Mouse (Mus musculus) liver, adult (tissue): Measurements from ENCODE around the gene 2010300C02Rik.

Experiments
- GATA4 ChIP-seq: IDR thresholded peaks from 2 replicates; pipeline ENCODE4 v1.6.1; 2014; ENCODE audit warnings: mild to moderate bottlenecking, low read length; ENCODE audit not compliant: insufficient replicate concordance

2010300C02Rik gene

DNA sequence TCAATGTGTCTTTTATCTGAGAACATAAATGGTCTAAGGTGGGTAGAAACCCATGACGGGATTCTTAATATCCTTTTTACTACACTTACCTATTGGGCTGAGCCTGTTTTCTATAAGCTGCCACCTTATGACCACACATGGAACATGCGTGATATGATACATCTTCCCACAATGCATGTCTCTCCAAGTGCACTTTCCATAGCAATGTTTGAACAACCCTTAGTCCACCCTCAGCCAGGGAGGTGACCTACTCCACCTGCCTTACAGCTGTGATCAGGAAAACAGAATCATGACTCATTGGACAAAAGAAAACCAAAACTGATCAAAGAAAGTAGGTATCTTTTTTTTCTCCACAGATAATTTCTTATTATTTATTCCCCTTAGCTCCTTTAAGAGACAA is 63.9 kb downstream of the 2010300C02Rik start:
- TF ChIP-seq GATA4 = no peak

DNA sequence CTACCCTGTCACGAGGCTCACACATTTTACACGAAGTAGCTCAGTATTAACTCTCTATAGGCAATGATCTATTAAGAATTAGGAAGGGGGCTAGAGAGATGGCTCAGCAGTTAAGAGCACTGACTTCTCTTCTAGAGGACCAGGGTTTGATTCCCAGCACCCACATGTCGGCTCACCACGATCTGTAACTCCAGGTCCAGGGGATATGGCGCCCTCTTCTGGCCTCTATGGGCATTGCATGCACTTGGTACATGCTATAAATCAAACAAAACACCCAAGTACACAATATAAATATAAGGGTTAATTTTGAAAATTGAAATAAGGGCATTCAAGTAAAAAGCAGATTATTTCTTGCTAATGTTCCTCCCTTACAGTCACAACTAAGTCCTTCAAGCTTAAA is 65.9 kb downstream of the 2010300C02Rik start:
- TF ChIP-seq GATA4 = no peak

DNA sequence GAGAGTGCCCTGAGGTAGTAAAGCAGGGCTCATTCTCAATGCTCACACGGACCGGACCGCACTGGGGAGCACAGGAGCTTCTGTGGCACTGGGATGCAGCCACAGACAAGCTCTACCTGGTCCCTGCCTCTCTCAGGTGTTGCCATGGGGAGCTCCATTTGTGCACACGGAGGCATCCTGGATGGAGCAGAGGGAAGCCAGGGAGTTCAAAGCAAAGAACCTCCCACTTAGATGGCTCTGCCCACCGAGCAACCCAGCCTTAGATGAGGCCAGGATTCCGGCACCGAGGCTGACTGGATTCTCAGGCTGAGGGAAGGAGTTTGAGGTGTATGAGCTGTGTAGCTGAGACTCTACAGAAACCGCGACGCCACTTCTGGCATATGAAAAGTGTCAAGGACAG is 72.8 kb downstream of the 2010300C02Rik start:
- no peak for TF ChIP-seq GATA4

DNA sequence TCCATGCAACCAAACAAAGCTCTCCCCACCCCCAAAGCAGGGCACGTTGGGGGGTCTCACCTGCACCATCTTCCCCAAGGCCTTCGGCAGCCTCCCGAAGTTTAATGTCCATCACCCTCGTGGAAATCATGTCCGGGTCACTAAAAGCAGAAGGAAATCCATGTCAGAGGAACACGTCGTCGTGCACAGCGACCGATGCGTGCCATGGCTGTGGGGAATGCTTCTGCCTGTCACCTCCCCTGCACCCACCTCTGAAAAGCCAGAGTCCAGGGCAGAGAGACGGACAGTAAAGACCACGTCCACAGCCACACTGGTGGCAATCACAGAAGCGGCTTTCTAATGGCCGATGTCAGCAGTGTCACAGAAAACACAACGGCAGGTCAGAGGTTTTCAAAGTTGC is 75.4 kb downstream of the 2010300C02Rik start:
- TF ChIP-seq GATA4 = no peak

- TF ChIP-seq GATA4 = no peak
Measured at GRCm38 (mm10) chr1:37643794-37644365, 76.0 kb downstream of the 2010300C02Rik start.

GRCm38 (mm10) chr1:37641361-37641760 is 78.5 kb downstream of the 2010300C02Rik start:
- TF ChIP-seq GATA4 = no peak

DNA sequence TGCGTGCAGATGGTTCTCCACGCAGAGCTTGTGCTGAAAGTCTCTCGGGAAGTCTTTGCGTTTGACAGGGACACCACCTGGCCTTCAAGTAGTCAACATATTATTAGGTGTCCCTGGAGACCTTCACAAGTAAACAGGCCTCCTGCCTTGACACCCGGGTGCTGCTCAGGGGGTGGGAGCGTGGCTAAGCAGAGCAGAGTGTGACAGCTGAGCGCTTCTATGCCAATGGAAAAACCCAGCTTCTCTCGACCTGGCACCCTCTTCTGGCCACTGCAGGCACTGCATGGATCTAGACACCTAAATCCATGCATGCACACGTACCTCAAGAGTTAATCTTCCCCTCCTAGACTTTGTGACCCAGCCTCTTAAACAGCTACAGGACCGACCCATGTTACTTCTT is 80.8 kb downstream of the 2010300C02Rik start:
- no peak for TF ChIP-seq GATA4

GRCm38 (mm10) chr1:37638560-37638959 is 81.3 kb downstream of the 2010300C02Rik start:
- TF ChIP-seq GATA4 = no peak

DNA sequence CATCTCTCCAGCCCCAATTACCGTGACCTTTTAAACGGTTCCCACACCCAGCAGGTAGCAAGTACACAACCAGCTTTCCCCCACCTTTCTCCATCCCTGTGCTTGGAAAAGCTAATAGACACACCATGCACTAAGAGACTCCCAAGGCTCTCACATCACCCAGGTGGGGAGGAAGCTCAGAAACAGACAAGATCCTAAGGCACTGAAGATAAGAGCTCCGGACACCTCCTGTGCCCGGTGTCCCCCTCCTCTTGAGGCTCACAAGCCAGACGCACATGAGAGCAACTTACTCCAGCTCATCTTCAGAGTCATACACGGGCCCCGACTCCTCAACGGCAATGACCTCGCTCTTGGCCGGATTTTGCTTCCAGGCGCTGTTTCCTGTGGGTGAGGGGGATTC is 82.3 kb downstream of the 2010300C02Rik start:
- TF ChIP-seq GATA4 = no peak

GRCm38 (mm10) chr1:37636824-37637223 is 83.1 kb downstream of the 2010300C02Rik start:
- TF ChIP-seq GATA4 = no peak

DNA sequence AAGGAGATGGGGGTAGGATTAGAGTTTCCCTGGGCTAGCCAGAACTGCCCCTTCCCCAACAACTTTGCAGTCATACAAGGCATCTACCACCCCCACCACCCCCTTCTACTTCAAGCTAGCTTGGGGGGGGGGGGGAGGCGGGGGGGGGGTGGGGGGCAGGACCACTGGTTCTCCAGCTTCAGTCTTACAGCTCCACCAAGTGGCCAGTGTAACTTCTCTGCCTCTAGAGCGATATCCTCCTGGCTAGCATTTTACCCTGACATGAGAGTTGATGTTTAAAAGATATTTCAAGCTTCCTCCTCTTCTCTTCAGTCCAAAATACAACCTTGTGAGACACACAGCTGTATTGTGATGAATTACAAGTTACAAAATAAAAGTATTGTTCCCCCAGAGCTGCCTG is 83.7 kb downstream of the 2010300C02Rik start:
- no peak for TF ChIP-seq GATA4

GRCm38 (mm10) chr1:37635716-37636115 is 84.2 kb downstream of the 2010300C02Rik start:
- no peak for TF ChIP-seq GATA4

DNA sequence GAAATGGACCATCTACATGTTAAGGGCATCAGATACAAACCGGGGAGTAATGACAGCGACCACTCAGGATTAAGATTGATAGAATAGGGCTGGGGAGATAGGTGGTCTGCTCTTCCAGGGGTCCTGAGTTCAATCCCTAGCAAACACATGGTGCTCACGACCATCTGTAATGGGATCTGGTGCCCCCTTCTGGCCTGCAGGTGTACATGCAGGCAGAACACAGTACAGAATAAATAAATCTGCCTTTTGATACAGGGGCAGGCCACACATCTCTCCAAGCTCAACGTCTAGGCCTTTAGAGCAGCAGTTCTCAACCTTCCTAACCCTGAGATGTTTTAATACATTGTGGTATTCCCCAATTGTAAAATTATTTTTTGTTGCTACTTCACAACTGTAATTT is 85.2 kb downstream of the 2010300C02Rik start:
- no peak for TF ChIP-seq GATA4

GRCm38 (mm10) chr1:37633516-37633915 is 86.4 kb downstream of the 2010300C02Rik start:
- TF ChIP-seq GATA4 = no peak

- TF ChIP-seq GATA4 = no peak
Measured at GRCm38 (mm10) chr1:37632425-37632824, 87.5 kb downstream of the 2010300C02Rik start.

- no peak for TF ChIP-seq GATA4
Measured at GRCm38 (mm10) chr1:37631456-37631855, 88.4 kb downstream of the 2010300C02Rik start.

DNA sequence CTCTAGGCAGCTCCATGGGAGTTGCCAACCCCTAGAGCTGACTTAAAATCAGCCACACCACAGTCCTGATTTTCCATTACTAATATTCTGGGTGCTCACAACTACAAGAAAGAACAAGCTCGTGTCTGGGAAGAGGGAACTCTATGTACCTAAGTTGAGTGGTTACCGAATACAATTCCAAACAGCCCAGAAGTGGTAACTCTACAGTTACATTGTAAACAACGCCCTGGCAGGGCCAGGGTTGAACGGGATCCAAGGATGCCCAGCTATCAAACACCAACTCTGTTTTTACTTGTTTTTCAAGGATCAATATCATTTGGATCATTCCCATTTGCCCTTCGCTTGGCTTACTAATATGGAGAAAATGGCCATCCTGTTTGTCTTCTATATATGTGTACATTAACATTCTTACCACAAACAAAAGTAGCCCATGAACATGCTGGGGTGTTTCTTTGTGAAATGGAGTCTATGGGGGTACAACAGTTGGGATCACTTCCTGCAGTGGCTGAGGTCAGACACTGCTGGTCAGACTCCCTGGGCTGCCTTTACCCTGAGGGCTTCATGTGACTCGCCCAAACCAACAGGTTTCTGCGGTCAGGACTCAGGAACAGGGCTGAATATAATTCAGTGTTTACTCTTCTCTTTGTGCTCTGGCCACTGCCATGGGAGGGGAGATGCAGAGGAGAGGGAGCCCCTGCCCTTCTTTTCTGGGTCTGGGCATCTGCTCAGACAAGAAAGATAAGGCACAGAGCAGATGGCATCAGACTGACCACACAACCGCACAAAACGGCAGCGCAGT is 89.3 kb downstream of the 2010300C02Rik start:
- TF ChIP-seq GATA4 = no peak
